Mouse (Mus musculus) spleen, adult 2 months (tissue): Measurements from ENCODE around the gene Ap3m1.

Source experiments
- CTCF ChIP-seq: fragments of 200-500 bp; IDR thresholded peaks from 2 replicates; pipeline ENCODE4 v1.5.1; 2011; ENCODE audit warnings: mild to moderate bottlenecking, inconsistent platforms; ENCODE audit not compliant: insufficient read depth, insufficient read length, insufficient replicate concordance; ENCODE audit errors: extremely low read depth
- POLR2A ChIP-seq: fragments of 200-500 bp; IDR thresholded peaks from 2 replicates; pipeline ENCODE4 v1.6.1; 2011; ENCODE audit warnings: low read depth, low read length, inconsistent platforms

DNA sequence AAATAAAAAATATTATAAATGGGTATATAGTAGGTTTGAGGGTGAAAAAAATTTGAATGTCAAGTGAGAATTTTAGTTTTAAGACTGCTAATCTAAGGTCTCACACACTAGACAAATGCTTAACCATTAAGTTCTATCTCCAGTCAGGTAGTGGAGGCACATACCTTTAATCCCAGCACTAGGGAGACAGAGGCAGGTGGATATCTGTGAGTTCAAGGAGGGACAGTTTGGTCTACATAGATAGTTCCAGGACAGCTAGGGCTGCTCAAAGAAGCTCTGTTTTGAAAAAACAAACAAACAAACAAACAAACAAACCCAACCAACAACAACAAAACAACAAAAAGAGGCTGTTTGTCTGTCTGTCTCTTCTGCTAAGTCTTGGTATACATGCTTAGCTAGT, 44.0 kb upstream of the Ap3m1 start:
- TF ChIP-seq POLR2A: no peak
- TF ChIP-seq CTCF: no peak
